Mouse (Mus musculus): Measurements from ENCODE around the gene Gm13277.
"Not testable (repeated sequence)": the region's sequence is repeated elsewhere in the genome, so short reads cannot be mapped to it uniquely, and the experiment has no call there.

- TF ChIP-seq EP300, CTCF (IDR thresholded peaks at IDR 0.05; ENCODE audit: low read depth): not testable (repeated sequence)
Observed at GRCm38 (mm10) chr4:88835225-88835624, 46.8 kb downstream of the Gm13277 start, which contains the start of gene Ifna5.

Measured in liver, embryonic 14.5 days (tissue).